Mouse (Mus musculus) kidney, embryonic 14.5 days (tissue): ENCODE data around the gene Zbtb20. TPM values are rescaled to one million over a fixed set of nuclear protein-coding genes. Genes with fewer than 3 reads are reported as not detected.

ENCODE experiments used
- ATAC-seq: fragments of 200-750 bp; cut with Nextera tagmentation; 2 replicates; pipeline ENCODE4 v1.8.0; 2017; ENCODE audit warnings: moderate number of reproducible peaks, mild to moderate bottlenecking, moderate TSS enrichment, moderate library complexity; ENCODE audit not compliant: low FRiP score, low TSS enrichment
- H3K27ac ChIP-seq: fragments of 300-500 bp; sonication (generic); 2 replicates; pipeline ENCODE4 v1.5.1; 2014; ENCODE audit warnings: low read depth, mild to moderate bottlenecking, low read length, moderate library complexity, mixed read lengths
- H3K27me3 ChIP-seq: fragments of 300-500 bp; sonication (generic); 2 replicates; pipeline ENCODE4 v1.6.1; 2014; ENCODE audit warnings: mild to moderate bottlenecking, low read length; ENCODE audit not compliant: control insufficient read depth, insufficient read depth
- H3K36me3 ChIP-seq: fragments of 300-500 bp; sonication (generic); 2 replicates; pipeline ENCODE4 v1.6.1; 2014; ENCODE audit warnings: low read length, mixed read lengths; ENCODE audit not compliant: control insufficient read depth, insufficient read depth
- H3K4me1 ChIP-seq: fragments of 300-500 bp; sonication (generic); 2 replicates; pipeline ENCODE4 v1.6.1; 2014; ENCODE audit warnings: low read length, mixed read lengths; ENCODE audit not compliant: control insufficient read depth, insufficient read depth
- H3K4me2 ChIP-seq: fragments of 300-500 bp; sonication (generic); replicated peaks from 2 replicates; pipeline ENCODE4 v1.6.1; 2014; ENCODE audit warnings: low read depth, mild to moderate bottlenecking, low read length
- H3K4me3 ChIP-seq: fragments of 300-500 bp; sonication (generic); 2 replicates; pipeline ENCODE4 v1.5.1; 2014; ENCODE audit warnings: mild to moderate bottlenecking, low read length
- H3K9ac ChIP-seq: fragments of 300-500 bp; sonication (generic); 2 replicates; pipeline ENCODE4 v1.6.1; 2014; ENCODE audit warnings: low read depth, mild to moderate bottlenecking, low read length, moderate library complexity
- H3K9me3 ChIP-seq: fragments of 300-500 bp; sonication (generic); 2 replicates; pipeline ENCODE4 v1.6.1; 2016; ENCODE audit warnings: low read length; ENCODE audit not compliant: control insufficient read depth
- WGBS: fragments of 180-500 bp; shearing (Covaris S2); extraction: QIAGEN DNeasy Blood & Tissue Kit; methylation state at CpG from one replicate; pipeline ENCODE4 v1.1.7; 2014; 5-methylcytosine and 5-hydroxymethylcytosine counted together
- polyA plus RNA-seq: library from polyadenylated mRNA; unstranded; fragments of >200 nt; fragmentation: Nextera tagmentation; extraction: Ambion mirVana; gene quantifications from 2 replicates; pipeline ENCODE4 v1.2.1, GENCODE M21; 2014

Zbtb20 gene
- polyA plus RNA-seq, 1 experiment from 2014 or later: 43.3 TPM

DNA sequence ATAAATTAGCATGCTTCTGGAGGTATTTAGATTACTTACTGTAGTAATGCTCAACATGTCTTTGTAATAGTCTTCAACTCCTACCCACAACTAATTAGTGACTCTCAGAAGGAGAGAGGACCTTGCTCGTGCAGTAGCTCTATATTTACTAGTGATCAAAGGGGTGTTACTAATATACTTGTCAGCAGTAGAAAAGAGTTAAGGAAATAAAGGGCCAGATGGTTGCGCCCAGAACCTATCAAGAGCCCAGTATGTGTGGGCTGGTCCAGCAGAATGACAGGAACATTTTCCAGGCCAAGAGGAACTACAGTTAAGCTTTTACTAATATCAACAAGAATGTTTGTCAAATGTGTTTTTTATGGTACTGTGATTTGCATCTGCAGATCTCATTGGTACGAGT lies 153.6 kb downstream of the Zbtb20 start:
- H3K27ac ChIP-seq: no peak overlapping the region
- no peaks in the 10 kb centered on the region for H3K36me3 ChIP-seq
- H3K9ac ChIP-seq: no peak overlapping the region
- H3K27me3 ChIP-seq: no peaks in the 10 kb centered on the region
- no peak; the same call in 1 of the 2 replicates for ATAC-seq
- no peak overlapping the region for H3K4me2 ChIP-seq
- H3K4me3 ChIP-seq: no peak overlapping the region
- 51% methylated on average over 3 of the region's 3 CpGs for WGBS
- H3K9me3 ChIP-seq: no peaks in the 10 kb centered on the region
- H3K4me1 ChIP-seq: peaks cover 3% of the 10 kb centered on the region; the same call in 1 of the 2 replicates

DNA sequence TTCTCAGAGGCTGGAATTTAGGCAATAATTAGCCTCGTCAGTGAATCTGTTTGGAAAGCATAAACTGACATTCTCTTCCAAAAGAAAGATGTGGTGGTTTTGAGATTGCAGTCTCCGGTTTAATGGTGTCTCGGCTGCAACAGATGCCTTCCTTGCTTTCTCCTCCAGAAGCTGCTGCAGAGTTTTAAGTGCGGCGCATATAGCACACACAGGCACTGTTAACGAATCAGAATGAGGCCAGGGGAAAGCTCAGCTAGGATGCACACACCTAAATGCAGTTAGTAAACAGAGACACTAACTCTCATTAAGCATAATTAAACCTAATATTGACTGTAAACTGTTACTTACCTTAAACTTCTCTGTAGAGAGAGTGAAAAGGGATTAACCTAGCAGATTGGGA lies 160.0 kb downstream of the Zbtb20 start:
- ATAC-seq: no peak
- WGBS: 40% methylated on average over 6 of the region's 6 CpGs
- Histone ChIP-seq H3K9ac (no peak overlapping the region), H3K4me1 (no peaks in the 10 kb centered on the region), H3K27ac (no peak overlapping the region), H3K9me3 (no peaks in the 10 kb centered on the region), H3K27me3 (no peaks in the 10 kb centered on the region), H3K4me3 (no peak overlapping the region), H3K36me3 (no peaks in the 10 kb centered on the region), H3K4me2 (no peak overlapping the region)

DNA sequence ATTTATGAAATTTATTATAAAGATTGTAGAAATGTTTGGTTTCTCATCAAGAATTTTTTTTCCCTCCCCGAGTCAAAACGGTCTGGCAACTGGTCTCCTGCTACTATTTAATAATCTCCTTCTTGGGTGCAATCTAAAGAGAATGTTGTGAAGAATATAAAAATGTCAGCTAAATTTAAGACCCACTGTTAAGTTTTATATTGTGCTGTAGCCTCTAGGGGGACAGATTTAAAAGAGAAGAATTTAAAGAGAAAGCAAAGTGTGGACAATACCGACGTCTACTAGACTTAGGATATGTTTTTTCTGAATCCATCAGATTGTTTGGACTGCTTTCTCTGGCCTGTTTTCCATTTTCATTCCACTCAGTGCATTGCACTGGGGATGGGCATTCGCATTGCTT lies 160.8 kb downstream of the Zbtb20 start:
- no peaks in the 10 kb centered on the region for H3K9me3 ChIP-seq
- H3K4me3 ChIP-seq: no peak overlapping the region
- H3K36me3 ChIP-seq: no peaks in the 10 kb centered on the region
- H3K27me3 ChIP-seq: no peaks in the 10 kb centered on the region
- WGBS: 29% methylated on average over 5 of the region's 5 CpGs
- no peaks in the 10 kb centered on the region for H3K4me1 ChIP-seq
- no peak overlapping the region for H3K27ac ChIP-seq
- H3K9ac ChIP-seq: no peak overlapping the region
- peak; percentile 64; the same call in 1 of the 2 replicates for ATAC-seq
- H3K4me2 ChIP-seq: no peak overlapping the region

DNA sequence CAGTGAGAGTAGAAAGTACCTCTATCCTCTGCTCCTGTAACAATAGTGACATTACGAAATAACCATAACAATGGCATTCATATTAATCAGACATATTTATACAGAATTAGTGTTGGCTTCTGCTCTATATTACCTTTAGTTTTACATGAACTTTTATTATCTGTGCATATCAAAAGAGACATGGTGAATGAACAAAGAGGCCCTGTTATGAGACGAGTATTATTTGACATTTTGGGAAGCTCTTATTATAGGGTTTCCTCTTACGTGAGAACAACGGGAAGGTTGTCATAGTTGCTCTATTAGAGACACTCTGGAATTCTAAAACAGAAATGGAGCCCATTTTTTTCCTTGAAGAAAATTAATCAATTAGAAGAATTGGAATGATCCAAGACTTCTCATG lies 161.6 kb downstream of the Zbtb20 start:
- Histone ChIP-seq H3K27me3 (no peaks in the 10 kb centered on the region), H3K36me3 (no peaks in the 10 kb centered on the region), H3K9me3 (peaks cover 2% of the 10 kb centered on the region; the same call in 1 of the 2 replicates), H3K4me3 (no peak overlapping the region), H3K4me2 (no peak overlapping the region), H3K9ac (no peak overlapping the region), H3K27ac (no peak overlapping the region), H3K4me1 (no peaks in the 10 kb centered on the region)
- WGBS: 93% methylated on average over 4 of the region's 4 CpGs
- no peak for ATAC-seq

DNA sequence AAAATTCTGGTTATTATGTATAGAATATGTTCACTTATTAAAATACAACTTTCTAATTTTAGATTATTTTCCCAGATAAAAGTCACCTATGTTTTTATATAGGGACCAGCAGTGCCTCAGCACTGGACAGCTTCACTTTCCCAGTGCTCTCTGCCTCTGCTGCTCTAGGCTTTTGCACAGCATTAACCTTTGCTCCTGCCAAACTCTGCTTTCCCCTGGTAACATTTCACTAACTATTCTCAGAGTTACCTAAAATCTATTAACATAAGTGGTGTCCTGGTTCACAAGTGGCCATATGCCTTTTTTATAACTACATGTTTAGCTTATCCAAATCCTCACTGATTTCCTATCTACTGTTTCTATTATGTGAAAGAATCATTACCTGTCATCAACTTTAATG lies 169.9 kb downstream of the Zbtb20 start:
- no peak overlapping the region for H3K27ac ChIP-seq
- H3K9ac ChIP-seq: no peak overlapping the region
- no peaks in the 10 kb centered on the region for H3K36me3 ChIP-seq
- H3K4me3 ChIP-seq: no peak overlapping the region
- no peak for ATAC-seq
- H3K4me1 ChIP-seq: no peaks in the 10 kb centered on the region
- no peaks in the 10 kb centered on the region for H3K27me3 ChIP-seq
- H3K4me2 ChIP-seq: no peak overlapping the region
- peaks cover 2% of the 10 kb centered on the region; the same call in 1 of the 2 replicates for H3K9me3 ChIP-seq

DNA sequence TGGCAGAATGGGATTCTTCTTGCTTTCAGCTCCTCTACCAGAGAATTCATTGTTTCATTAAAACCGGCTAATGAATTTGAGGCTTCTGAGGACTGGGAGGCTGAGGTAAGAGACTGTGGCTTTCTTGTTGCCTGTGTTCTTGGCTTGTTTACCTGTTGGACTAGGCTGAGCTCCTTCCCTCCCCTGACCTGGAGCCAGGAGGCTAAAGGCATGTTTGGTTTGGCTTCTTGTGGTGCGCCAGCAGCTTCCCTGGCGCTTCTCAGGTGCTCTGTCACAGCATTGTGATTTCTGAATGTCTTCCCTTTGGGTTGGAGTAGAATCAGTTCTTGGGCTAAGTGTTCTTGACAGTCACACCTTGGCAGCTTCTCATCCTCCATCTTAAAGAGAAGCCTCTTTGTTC lies 171.0 kb downstream of the Zbtb20 start:
- no peak overlapping the region for H3K4me2 ChIP-seq
- 88% methylated on average over 3 of the region's 3 CpGs for WGBS
- H3K9me3 ChIP-seq: peaks cover 2% of the 10 kb centered on the region; the same call in 1 of the 2 replicates
- no peaks in the 10 kb centered on the region for H3K36me3 ChIP-seq
- no peaks in the 10 kb centered on the region for H3K27me3 ChIP-seq
- H3K9ac ChIP-seq: no peak overlapping the region
- no peak overlapping the region for H3K4me3 ChIP-seq
- no peak overlapping the region for H3K27ac ChIP-seq
- no peak for ATAC-seq
- H3K4me1 ChIP-seq: no peaks in the 10 kb centered on the region

DNA sequence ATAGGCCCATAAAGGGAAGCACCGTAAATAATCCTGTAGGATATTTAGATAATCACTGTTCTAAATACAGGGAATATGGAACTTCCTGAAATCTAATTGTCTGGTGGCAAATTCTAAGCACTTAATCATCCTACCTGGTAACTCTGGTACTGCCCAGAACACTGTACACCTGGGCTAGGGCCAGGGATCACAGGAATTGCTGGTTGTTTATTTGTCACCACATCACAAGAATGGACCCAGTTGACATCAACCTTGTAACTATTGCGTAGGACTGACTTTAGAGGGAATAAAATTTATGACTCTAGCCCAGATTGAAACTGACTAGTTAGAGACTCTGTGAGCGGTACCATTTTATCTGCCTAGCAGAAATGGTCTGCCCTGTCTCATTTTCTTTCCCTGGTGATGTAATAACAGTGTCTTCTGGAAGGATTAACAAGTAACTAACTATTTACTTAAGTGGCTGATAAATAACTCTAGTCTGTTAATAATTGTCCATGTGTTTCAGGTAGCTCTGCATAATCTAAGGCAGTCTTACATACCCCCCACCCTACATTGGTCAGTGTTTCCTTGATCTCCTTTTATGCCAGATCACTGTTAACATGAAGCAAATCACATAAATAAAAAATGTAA lies 194.1 kb downstream of the Zbtb20 start:
- H3K27me3 ChIP-seq: no peaks in the 10 kb centered on the region
- H3K9me3 ChIP-seq: no peaks in the 10 kb centered on the region
- no peaks in the 10 kb centered on the region for H3K36me3 ChIP-seq
- H3K4me2 ChIP-seq: no peak overlapping the region
- no peak overlapping the region for H3K4me3 ChIP-seq
- peak; percentile 70 for ATAC-seq
- H3K27ac ChIP-seq: no peak overlapping the region
- H3K4me1 ChIP-seq: 0 out of 2 replicates have a peak, but pooled peaks cover 4% of the 10 kb centered on the region
- 57% methylated on average over 3 of the region's 3 CpGs for WGBS
- H3K9ac ChIP-seq: no peak overlapping the region

DNA sequence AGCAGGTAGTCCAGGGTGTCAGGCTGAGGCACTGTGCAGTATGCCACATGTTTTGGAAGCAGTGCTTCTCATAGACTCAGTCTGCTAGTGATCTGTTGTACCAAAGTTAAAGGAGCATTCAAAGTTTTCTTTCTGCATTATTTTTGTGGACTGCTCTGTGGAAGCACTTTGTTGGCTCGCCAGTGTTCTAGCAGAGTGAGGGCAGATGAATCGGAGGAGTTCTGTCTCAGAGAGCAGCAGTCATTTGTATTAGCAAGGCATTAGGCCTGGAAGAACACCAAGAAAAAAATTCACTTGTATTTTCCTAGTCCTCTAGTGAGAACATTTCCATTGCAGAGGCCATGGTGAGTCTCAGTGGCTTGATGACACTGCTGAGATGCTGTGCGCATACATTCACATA lies 196.2 kb downstream of the Zbtb20 start:
- H3K36me3 ChIP-seq: no peaks in the 10 kb centered on the region
- no peak overlapping the region for H3K4me3 ChIP-seq
- H3K4me2 ChIP-seq: no peak overlapping the region
- H3K4me1 ChIP-seq: 0 out of 2 replicates have a peak, but pooled peaks cover 4% of the 10 kb centered on the region
- H3K27ac ChIP-seq: peak overlapping the region; percentile 37; the same call in 1 of the 2 replicates
- WGBS: 88% methylated on average over 3 of the region's 3 CpGs
- H3K9ac ChIP-seq: no peak overlapping the region
- H3K27me3 ChIP-seq: no peaks in the 10 kb centered on the region
- no peaks in the 10 kb centered on the region for H3K9me3 ChIP-seq
- ATAC-seq: no peak

DNA sequence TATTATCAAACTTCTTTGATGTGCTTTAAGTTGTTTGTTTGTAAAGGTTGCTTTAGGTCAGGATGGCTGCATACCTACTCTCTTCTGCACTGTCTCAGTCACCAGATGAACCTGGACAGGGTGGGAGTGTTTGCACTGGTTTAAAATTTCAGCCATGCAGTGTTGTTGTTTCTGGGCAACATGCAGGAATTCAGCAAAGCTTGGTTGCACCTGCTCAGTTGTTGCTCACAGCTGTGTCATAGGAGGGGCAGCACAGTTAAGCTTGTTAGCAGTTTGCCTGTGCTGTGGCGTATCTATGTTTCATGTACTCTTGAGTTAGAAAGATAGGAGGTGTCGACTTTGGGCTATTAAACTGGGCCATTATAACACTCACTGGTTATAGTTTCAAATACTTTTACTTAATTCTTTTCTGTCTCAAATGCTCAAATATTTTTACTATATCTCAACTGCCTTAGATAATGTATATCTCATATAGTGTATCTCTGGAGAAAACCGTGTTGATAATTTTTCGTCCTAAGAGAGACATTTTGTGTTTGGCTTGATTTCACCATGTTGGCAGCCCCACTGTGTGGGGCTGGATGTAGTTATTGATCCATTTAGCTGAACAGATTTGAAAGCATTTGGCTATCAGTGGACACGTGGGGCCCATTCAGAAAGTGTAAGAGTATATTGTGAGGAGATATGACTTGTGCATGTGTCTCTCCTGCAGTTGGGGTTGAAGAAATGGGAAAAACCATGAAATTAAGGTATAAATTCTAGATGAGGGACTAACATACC lies 197.3 kb downstream of the Zbtb20 start:
- no peak overlapping the region for H3K4me3 ChIP-seq
- no peak overlapping the region for H3K4me2 ChIP-seq
- no peak overlapping the region for H3K27ac ChIP-seq
- no peaks in the 10 kb centered on the region for H3K27me3 ChIP-seq
- WGBS: 80% methylated on average over 5 of the region's 5 CpGs
- H3K9me3 ChIP-seq: no peaks in the 10 kb centered on the region
- H3K36me3 ChIP-seq: no peaks in the 10 kb centered on the region
- 0 out of 2 replicates have a peak, but pooled peaks cover 4% of the 10 kb centered on the region for H3K4me1 ChIP-seq
- no peak overlapping the region for H3K9ac ChIP-seq
- ATAC-seq: peak; percentile 88
